Mouse (Mus musculus): Measurements from ENCODE around the gene Ncln.

GRCm38 (mm10) chr10:81450140-81450539, 46.1 kb downstream of the Ncln start:
- TF ChIP-seq GATA2 (IDR thresholded peaks at IDR 0.05; ENCODE audit: borderline replicate concordance, low read depth, low read length) (no peak), CTCF (IDR thresholded peaks at IDR 0.05; ENCODE audit: low read depth, low read length) (peak; percentile 95)
